Mouse (Mus musculus) small intestine, adult 10 weeks (tissue): ENCODE measurements around the gene Arhgap10. TPM values are rescaled to one million over a fixed set of nuclear protein-coding genes. Genes with fewer than 3 reads are reported as not detected.

Source experiments
- polyA plus RNA-seq: library from polyadenylated mRNA; stranded (reverse); fragments of 350-450 nt; fragmentation: Illumina TruSeq; extraction: RNeasy Lipid Tissue Mini Kit (QIAGEN cat#74804); gene quantifications from one replicate; pipeline ENCODE4 v1.2.3, GENCODE M21; 2014; ENCODE audit warnings: low replicate concordance

Arhgap10 gene
- polyA plus RNA-seq: 3.5 TPM

DNA sequence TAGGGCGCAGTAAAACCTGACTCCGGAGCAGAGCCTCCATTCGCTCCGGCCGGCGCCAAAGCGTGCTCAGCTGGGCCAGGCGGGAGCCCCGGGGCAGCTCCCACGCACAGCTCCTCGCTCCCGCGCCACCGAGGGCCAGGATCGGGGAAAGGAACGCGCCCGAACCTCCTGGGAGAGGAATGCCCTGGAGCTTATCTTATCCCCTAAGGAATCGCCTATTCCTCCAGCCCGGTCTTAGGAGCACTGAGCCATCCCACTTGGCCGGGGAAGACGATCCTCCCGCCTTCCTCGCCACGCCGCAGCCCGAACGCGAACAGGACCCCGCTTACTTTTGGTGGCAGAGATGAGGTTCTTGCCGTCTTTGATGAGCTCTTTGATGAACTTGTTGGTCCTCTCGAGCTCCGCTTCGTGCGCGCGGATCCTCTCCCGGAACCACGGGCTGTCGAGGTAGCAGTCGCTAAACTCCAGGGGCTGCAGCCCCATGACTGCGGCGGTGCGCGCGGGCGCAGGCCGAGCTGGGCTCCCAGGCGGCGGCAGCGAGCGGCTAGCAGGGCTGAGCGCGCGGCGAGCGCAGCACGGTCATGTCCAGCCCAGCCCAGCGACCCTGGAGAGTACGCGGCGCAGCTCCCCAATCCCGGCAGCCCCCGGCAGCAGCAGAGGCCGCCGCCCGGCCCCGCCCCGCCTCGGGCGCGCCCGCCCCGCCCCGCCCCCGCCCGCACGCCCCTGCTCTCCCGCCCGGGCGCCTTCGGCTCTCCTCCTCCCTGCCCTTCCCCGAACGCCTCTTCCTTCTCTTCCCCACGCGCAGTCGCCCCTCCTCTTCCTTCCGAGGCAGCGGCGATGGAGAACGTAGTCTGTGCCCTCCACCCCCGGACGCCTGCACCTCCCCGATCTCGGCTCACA is at the start of gene Arhgap10:
Gene Arhgap10, minus strand, starts transcription at position 653 of the 900 bp plus-strand sequence.

GRCm38 (mm10) chr8:77549121-77549706 is 31.5 kb upstream of the Arhgap10 start, which contains the start of gene Prmt9:
Gene Prmt9, plus strand, starts transcription at chr8:77549397.

Other genes with a start within 250 kb of the Arhgap10 start
- 16.4 TPM for gene Prmt9, start 31.4 kb upstream of the Arhgap10 start, polyA plus RNA-seq
- 18.8 TPM for gene Tmem184c, start 92.7 kb upstream of the Arhgap10 start, polyA plus RNA-seq
- gene Ednra, start 206.5 kb upstream of the Arhgap10 start, polyA plus RNA-seq: 7.1 TPM